Mouse (Mus musculus) kidney, postnatal 25 days (tissue): ENCODE results near the gene 4930404H24Rik.

Experiments
- DNase-seq, 2 experiments: peaks; one replicate each; pipeline ENCODE4 v3.0.0; 2021; ENCODE audit warnings: mixed read lengths in 2 of 2

Gene 4930404H24Rik

DNA sequence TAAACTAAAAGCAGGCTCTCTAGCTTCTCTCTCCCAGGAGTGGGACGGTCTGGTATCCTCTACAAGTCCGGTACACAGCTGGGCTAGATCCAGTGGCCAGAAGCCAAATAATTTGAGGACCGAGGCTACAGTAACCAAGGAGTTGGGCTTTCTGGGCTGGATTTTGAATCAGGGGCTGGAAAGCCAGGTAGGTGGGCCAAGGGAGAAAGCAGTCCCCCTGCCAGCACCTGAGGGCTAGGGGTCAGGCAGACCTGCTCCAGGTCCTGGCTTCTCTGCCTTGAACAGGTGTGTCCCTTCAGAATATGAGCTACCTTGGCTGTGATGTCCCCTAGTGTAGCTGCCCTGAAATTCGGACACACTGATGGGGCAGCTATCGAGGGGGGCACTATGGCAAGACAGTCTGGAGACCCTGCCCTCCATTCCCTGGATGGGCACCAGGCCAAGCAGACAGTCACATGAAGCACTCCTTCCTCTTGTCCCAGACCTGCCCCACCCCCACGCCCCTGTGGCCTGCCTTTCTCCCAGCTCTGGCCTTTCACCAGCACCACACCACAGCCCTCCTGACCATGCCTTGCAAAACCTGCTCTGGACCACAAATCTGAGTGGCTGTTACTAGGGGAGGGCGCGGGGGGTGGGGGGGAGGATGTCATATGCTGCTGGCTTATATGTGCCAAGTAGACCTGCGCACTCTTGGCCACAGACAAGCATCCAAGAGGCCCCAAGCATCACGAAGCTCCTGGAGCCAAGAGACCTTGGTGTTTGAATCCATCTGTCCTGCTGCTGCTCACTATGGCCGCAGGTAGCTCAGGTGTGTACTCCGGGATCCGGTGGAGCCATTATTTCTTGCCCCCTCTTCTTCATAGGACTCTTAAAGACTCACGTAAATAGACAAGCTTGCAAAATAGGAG is 20.1 kb downstream of the 4930404H24Rik start:
- DNase-seq = peak in 1 of 2 experiments; percentile 34

DNA sequence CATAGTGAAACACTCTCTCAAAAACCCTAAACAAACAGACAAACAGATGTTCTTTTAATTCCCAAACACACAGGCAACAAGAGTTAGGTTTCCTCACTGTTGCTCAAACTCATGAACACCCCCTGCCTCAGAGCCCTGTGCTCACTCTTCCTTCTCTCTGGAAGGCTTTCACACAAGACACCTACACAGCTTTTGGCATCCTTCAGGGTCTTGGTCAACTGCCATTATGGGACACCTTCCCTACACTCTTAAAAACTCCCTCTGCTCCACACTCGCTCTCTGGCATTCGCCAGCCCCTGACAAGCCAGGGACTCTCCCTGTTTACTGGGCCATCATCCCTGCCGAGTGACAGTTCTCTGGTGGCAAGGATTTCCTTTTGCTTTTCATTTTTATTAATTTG is 21.4 kb downstream of the 4930404H24Rik start:
- DNase-seq = no peak

DNA sequence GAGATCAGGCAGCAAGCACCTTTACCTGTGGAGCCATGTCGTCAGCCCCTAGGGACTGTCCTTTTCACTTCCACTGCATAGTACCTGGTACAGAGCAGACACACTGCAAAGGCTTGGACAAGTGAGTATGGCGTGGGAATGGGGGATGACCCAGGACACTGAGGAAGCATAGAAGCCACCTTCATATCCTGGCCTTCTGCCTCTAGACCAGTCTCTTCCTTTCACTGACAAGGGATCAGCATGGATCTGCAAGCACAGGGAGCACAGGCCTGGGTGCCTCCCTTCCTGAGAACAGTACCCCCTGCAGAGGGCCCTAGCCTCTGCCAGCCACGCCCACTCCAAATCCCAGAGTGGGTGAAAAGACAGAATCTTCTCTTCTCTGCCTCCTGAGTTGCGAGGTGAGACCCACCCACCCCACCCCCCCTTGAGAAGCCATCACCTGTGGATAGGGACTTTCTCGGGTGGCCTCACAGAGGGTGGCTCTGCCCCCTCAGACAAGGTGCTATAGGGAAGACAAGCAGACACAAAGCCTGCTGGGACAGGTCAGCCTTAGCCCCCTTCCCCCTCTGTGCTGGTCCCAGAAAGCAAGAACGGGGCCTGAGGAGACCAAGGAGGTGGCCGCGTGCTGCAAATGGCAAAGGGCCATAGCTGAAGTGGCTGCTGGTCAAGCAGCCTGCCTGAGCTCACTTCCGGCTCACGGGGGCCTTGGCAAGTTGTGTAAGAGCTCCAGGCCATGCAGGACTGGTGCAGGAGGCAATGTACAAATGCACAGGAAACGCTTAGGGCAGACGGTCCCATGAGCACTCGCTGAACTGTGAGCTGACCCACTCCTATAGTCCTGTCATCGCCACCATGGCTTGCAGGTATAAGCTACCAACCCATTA is 22.1 kb downstream of the 4930404H24Rik start:
- peak in 1 of 2 experiments; percentile 69 for DNase-seq

DNA sequence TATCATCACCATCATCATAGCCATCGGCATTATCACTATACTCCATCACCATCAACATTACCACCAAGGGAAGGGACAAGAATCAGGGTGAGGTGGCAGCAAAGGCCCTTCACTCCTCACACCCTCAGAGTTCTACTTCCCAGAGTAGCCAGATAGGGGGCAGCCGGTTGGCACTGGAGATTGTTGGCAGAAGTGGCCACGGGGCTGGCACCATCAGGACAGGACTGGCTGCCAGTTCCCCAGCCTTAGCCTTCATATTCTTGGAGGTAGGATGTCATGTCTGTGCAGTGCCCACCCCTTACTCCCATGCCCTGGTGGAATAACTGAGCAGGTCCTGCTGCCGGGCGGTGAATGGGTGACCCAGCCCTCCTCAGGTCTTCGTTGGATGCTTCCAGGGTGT is 23.0 kb downstream of the 4930404H24Rik start:
- DNase-seq = no peak

DNA sequence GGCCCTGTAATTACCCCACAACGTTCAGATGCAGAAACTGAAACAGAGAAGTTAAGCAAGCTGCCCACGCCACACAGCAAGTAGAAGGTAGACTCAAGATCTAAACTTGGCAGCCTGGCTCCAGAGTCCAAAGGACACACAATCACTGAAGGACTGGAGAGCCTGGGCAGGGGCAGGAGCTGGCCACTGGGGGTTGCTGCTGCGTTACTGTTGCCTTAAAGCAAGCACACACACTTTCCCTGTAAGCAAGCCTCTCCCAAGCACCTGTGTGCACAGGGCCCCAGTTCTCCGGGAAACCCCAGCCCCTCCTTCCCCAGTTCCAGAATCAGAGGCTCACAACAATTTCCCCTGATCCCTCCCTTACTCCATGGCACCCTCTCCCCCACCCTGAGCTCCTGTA is 24.4 kb downstream of the 4930404H24Rik start:
- peak; percentile 65 to 80 for DNase-seq

DNA sequence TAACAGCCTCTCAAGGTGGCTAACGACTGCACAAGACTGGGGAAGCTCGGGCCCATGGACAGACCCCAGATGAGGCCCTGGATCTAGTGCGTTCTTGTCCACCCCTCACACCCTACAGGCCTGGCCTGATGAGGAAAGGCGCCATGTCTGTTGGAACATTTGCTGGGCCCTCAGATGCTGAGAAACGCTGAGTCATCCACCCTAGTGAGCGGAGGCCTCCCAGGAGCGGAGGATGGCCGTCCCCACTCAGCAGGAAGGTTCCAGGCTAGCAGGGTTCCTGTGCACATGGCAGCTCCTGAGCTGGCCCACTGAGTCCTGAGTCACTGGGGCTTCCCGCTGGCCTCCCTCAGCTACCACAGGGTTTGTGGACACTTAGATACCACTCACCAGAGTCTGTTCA is 27.5 kb downstream of the 4930404H24Rik start:
- no peak for DNase-seq

DNA sequence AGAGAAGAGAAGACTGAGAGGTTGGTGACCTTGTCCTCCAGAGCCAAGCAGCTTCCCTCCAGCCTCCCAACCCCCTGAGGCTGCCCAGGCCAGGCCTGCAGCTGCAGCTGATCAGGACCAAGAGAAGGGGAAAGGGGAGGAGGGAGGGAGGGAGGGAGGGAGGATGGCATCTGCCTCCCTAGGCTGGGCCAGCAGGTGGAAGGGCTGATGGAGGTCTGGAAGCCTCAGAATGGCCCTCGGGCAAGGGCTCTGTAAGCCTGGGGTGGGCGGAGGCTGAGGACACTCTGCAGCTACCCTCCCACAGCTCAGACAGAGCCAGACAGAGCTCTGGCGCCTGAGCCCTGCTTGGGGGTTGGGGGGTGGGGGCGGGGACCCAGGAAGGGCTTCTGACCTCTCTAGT is 29.7 kb downstream of the 4930404H24Rik start:
- DNase-seq = no peak

DNA sequence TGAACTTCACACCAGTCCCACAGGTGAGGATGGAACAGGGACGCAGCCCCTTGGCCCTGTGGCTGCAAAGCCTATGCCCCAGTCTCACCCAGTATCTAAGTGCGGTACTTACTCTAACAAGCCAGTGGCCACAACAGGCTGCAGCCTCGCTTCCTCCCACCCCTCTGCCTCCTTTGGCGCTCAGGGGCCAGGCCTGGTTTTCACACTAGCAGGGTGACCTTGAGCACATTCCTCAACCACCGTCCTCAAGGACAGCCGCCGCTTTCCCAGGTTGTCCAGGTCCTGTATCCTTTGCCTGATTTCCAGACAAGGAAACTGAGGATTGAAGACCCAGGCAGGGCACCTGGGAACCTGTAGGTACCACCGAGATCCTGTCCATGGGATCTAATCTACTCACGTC is 30.6 kb downstream of the 4930404H24Rik start:
- DNase-seq = peak in 1 of 2 experiments; percentile 62

DNA sequence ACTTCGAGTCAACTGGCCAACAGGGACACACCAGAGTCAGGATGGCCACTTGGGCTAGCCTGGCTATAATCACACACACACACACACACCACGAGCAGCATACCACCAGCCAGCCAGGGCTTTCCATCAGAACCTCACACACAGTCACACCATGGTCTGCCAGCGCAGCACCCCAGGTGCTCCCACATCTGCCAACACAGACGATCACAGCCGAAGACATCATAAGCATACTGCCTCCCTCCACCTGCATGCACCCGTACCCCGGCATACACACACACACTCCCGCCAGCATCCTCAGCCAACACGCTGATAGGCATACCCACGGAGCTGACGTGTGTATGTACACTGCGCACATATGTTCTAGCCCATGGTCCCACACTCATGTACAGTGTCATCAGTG is 31.1 kb downstream of the 4930404H24Rik start:
- no peak for DNase-seq

DNA sequence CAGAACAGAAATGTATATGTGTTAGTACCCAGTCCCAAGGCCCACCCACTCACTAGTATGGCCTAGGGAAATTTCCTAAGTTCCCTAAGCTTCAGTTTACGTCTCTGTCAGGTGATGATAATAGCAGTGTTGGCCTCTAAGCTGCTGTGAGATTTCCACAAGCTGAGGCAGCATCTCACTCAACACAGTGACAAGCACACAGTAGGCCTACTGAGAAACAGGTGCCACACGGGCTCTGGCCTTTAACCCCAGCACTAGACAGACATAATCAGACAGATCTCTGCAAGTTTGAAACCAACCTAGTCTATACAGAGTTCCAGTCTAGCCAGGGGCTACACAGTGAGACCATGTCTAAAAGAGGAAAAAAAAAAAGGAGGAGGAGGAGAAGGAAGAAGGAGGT is 32.1 kb downstream of the 4930404H24Rik start:
- no peak for DNase-seq

DNA sequence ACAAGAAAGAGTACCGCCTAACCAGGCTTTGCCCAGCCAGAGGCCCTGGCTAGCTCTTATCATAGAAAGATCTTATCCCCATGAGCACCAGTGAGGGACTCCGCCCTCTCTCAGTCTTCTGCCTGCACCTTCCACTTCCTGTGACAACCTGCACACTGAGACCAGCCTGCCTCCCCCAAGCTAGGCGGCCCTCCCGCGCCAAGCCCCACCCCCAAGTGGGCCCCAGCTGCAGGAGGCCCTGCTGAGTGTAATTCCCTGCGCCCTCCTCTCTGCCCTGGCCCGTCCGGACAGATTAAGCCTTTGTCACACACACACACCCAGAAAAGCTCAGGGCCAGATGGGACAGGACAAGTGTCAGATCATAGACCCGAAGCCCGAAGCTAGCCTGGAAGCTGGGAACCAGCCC is 33.3 kb downstream of the 4930404H24Rik start:
- DNase-seq = peak in 1 of 2 experiments; percentile 50

DNA sequence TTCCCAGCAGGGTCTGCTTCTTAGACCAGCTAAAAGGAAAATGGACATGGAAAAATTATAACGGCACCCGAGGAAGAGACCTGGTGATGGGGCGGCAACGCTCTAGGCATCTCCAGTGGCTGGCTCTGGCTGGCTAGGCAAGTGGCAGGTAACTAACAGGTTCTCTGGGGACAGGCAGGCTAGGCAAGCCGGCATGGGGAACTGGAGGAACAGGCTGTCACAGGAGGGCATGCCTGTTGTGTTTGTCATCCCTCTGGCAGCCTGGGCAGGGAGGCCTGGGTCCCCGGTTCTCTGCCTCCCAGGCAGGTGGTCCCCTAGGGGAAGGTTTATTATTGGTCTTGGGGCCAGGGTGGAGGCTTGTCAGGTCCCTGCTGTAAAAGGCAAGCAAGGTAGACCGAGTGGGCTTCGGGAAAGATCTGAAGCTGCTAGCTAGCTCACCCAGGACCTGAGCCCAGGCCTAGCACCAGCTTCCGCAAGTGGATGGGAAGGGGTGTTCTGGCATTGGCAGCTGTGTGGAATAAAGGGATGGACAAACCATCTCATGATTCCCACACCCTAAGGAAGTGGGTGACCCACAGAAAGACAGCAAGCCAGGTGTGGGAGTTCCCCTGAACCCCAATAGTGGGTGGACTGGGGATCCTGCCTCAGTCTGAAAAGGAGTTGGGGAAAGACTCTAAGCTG is 34.4 kb downstream of the 4930404H24Rik start:
- DNase-seq = peak in 1 of 2 experiments; percentile 68

DNA sequence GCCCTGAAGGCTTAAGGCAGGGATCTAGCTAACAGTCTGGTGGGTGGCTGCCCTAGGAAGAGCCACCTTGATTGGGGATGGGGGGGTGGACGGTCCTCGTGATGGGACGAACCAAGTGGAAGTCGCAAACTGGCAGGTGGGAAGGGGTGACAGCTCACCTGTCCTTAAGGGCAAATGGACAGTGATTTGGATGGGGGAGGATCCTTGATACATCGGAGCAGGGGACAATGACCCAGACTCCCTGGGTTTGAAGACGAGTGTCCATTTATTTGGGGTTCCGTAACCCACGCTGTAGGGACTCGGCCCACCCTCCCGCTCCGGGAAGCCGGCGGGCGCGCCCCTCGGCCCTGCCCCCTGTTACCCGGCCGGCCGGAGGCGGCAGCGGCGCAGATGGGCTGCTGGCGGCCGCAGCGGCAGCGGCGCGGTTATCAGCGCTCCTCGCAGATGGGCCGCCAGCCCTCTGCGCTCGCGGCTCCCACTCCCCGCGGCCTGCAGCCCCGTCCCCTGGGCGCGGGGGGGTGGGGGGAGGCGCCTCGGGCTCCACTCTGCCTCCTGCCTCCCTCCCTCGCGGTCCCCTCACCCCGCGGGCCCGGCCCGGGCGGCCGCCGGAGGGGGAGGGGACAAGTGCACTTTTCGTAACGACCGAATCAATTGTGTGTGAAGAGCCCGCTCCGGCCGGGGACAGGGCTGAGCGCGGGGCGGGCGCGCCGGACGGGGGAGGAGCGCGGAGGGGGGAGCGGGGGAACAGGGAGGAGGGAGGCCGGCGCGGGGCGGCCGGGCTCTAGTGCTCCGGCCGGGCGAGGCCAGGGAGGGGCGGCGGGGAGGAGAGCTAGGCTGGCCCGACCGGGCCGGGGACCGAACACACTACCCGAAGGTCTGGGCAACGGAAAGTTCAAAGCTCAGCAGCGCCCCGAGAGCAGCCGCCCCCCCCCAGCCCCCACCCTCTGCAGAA is 35.3 kb downstream of the 4930404H24Rik start:
- peak; percentile 60 to 81 for DNase-seq

DNA sequence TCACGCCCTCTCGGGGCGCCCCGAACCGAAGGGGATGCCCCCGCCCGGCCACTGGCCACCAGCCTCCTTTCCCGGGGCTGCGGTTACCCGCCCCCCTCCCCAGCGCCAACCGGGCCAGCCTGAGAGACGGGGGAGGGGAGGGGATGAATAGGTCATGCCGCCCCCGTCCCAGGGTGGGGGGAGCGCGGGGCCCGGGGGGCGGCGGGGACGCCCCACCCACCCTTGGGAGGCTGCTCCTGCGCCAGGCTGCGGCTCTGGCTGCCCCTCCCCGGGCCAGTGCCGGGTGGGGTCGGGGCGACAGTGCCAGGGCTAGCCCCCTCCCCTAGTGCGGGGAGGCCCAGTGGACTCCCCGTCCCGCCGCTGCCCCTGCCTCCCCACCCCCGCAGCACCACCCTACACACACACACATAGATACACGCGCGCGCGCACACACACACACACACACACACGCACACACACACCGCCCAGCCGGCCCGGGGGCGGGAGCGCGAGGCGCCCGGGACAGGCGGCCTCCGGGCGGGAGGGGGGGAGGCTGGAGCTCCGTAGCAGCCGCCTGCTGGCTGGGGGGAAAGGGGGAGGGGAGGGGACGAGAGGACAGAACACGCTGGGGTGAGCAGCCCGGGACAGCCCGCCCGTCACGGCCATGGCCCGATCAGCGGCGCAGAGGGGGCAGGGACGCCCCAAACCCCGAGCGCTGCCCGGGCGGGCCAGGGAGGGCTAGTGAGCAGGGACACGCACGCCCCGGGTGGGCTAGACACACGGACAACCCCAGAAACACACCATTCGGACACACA is 36.2 kb downstream of the 4930404H24Rik start:
- peak in 1 of 2 experiments; percentile 71 for DNase-seq

DNA sequence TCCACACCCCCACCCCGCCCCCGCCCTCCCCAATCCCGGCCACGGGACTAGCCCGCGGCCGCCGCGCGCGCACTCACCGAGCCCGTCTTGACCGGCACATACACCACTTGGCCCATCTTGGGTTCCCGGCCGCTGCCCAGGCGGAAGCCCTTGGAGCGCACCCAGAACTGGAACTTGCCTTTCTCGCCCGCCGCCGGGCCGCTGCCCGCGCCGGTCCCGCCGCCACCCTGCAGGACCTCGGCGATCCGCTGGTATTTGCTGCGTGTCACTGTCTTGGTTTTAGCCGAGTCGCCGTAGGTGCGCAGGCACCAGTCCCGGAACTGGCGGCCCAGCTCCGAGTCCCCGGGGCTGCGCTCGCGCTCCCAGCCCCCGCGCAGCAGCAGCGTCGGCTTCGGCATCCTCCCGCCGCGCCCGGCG is 36.8 kb downstream of the 4930404H24Rik start:
- peak; percentile 63 to 79 for DNase-seq

DNA sequence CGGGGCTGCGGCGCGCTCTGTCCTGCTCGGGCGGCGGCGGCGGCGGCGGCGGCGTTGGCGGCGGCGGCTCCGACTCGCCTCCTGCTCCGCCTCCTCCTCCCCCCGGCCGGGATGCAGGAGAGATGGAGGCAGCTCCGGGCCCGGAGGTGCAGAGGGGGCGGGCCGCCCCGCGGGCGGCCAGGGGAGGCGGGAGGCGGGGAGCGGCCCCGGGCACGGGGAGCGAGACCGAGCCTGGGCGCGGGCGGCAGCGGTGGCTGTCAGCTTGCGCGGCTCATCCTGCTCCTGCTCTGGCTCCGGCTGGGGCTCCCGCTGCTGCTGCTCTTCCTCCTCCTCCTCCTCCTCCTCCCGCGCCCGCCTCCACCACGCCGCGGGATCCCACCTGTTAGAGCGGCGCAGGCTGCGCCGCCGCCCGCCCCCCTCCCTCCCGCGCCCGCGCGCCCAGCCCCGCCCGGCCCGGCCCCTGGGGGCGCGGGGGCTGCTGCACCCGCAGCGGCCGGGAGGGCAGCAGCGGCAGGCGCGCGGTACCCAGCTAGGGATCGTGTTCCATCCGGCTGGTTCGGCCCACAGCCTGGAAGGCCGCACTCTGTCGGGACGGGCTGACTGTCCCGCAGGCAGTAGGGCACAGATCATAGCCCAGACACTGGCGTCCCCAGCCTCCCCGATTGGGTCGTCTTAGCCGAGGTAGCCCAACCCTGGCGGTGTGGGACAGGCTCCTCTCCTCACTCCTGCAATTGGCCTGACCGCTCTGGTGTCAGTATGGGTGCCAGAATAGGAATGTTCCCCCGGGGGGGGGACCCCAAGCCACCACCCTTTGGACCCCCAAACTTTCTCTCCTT is 37.6 kb downstream of the 4930404H24Rik start, which contains the start of gene Nol4l:
Gene Nol4l, minus strand, starts transcription at position 41 of the 836 bp plus-strand sequence.
- peak in 1 of 2 experiments; percentile 67 for DNase-seq

DNA sequence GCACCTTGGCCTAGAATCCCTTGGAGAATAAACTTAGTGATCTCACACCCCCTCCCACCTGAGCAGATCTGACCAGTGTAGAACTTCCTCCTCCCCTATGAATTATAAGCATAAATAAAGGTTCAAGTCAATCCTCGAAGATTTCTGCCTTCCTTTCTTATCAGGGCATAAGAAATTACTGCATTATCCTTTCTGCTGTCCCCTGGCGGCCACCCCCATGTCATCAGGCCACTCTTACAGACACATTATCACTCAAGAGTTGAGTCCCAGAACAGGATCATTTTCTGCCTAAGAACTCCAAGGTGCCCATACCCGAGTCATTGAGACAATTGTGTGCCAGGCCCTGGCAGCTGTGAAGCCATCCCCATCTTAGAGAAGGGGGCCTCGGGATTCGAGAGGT is 38.4 kb downstream of the 4930404H24Rik start:
- no peak for DNase-seq

DNA sequence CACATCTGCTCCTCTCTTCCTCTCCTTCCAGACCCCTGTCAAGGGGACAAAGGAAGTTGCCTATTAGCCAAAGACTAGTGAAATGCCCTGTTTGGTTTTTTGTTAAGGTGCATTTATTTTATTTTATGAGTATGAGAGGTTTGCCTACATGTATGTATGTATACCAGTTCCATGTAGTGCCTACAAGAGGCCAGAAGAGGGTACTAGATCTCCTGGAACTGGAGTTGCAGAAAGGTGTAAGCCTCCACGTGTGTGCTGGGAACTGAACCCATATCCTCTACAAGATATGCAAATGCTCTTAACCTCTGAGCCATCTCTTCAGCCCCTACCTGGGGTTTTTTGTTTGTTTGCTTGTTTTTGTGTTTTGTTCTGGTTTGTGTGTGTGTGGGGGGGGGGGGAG is 41.4 kb downstream of the 4930404H24Rik start:
- no peak for DNase-seq

DNA sequence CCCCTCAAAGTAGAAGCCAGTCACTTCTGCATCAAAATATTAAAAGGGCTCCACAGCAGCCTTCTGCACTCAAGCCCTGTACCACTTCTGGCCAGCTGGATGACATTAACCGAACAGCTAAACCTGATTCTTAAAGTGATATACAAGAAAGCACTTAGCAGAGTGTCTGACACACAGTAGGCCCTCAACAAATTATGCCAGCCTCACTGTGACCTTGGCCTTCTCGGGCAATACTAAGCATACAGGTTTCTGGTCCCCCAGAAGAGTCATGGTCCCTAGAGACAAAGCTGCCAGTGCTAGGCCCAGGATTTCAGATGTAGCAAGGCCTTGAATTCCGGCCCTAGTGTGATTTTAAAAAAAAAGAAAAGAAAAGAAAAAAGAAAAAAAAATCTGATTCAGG is 46.3 kb downstream of the 4930404H24Rik start:
- DNase-seq = no peak
